Mouse (Mus musculus): ENCODE results near the gene Gm11549. TPM values are rescaled to one million over a fixed set of nuclear protein-coding genes. Genes with fewer than 3 reads are reported as not detected.

Gm11549 gene
- total RNA-seq, 2 experiments from 2014 or later: 34.3 to 41.5 TPM

DNA sequence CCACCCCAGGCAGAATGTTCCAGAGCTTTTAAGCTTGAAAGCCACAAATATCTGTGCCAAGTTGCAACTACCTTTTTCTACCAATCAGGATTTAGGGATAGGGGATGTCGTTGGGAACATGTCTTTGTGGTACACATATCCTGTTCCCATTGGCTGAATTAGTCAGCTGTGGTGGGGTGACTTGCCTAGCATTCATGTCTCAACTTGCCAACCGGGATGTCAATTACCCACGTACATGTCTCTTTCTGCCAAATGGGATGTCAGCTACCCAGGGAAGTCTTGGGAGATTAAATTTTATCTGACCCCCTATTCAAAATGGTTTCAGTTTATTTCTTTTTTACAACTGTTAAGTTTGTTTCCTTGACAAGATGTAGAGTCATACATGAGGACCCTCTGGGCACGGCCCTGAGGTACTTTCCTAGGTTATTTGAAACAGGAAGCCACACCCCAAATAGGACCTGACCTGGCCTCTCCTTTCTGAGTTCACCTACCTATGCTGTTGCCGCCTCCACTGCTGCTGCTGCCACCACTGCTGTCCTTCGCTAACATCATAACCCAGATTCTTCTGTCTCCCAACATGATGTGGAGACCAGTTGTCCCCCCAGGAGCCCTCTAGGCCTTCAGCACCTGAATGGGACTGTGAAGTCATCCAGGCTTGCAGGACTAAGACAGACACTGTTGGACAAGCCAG lies 32.6 kb downstream of the Gm11549 start:
- no peak for DNase-seq (ENCODE audit: low spot score in 2 of 2)
- intact Hi-C loops (cut with DNase I): no loop called here

- intact Hi-C loops (cut with DNase I): no loop called here
Measured at GRCm38 (mm10) chr3:36488367-36488766, 33.2 kb downstream of the Gm11549 start.

GRCm38 (mm10) chr3:36486881-36487280 lies 34.7 kb downstream of the Gm11549 start:
- intact Hi-C loops (cut with DNase I): no loop called here
- peak in 1 of 2 experiments; percentile 65 for DNase-seq (ENCODE audit: low spot score in 2 of 2)

More at GRCm38 (mm10) chr3:36488367-36488766, 33.2 kb downstream of the Gm11549 start:
- no peak for DNase-seq (ENCODE audit: low spot score in 2 of 2)

DNA sequence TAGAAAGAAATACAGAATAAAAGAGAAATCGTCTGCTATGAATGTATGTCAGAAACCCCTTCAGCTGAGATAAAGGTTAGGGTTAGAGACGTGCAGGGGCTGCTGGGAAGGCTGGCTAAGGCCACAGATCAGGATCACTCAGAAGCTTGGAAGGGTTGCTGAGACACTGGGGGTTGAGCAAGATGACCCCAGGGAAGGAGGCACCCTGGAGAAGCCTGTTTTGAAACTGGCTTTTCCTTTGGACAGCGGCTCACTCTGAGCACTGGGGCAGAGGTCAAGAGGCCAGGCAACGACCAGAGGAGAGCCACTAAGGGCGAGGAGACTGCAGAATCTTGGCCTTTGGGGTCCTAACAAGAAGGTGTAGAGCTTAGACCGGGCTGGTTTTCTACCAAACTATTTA lies 35.4 kb downstream of the Gm11549 start:
- DNase-seq (ENCODE audit: low spot score in 2 of 2): no peak
- intact Hi-C loops (cut with DNase I): no loop called here

GRCm38 (mm10) chr3:36484292-36484691 lies 37.3 kb downstream of the Gm11549 start:
- peak in 1 of 2 experiments; percentile 82 for DNase-seq (ENCODE audit: low spot score in 2 of 2)
- intact Hi-C loops (cut with DNase I): no loop called here

DNA sequence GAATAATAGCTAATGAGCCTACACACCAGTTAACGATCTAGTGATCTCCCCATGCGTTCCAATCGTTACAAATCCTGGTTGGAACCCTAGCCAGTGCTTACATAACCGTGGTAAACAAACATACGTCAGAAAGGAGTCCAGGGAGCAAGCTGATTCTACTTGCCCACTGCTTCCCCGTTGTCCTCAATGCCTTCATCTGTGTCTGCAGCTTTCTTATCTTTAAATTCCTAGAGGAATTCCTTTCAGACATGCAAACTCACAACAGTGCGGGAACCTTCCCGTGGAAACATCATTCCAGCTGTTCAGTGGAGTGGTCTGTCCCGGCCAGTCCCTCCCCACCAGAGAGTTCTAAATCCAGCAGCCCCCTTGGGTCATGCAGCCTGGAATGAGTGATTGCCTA lies 38.7 kb downstream of the Gm11549 start:
- intact Hi-C loops (cut with DNase I): no loop called here

DNA sequence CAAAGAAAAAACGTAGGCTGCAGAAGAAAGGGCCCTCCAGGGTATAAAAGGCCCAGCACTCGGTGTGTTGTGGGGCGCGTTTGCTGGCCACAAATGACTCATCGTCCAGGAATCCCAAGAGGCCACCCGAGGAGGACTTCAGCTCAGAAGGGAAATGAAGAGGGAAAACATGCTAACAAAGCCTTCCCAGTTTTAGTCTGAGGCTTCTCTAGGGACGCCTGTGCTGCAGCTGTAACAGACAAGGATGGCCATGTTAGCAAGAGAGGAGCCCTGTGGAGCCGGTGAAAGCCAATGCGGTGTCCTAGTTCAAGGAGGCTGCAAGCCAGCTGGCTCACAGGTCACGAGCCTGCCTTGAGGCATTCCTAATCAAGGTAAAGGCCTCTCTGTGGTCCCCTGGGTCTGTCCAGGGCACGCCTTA lies 39.8 kb downstream of the Gm11549 start:
- intact Hi-C loops (cut with DNase I): no loop called here
- peak in 1 of 2 experiments; percentile 62 for DNase-seq (ENCODE audit: low spot score in 2 of 2)

More for the DNA sequence above, 38.7 kb downstream of the Gm11549 start:
- DNase-seq (ENCODE audit: low spot score in 2 of 2): no peak

DNA sequence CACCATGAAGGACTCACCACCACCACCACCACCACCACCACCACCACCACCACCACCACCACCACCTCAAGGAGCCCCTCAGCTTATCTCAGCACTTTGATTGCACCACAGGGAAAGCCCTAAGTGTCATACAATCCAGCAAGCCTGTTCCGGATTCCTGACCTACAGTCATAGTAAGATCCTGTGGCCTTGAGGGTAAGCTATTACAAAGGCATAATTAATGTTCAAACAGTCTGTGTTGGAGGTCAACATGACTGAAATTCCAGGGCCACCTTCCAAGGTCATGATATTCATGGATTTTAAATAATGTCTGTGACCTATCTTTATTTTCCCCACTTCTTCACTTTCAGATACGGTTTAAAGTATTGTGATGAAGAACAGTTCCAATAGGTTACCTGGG lies 41.1 kb downstream of the Gm11549 start:
- intact Hi-C loops (cut with DNase I): no loop called here
- no peak for DNase-seq (ENCODE audit: low spot score in 2 of 2)

DNA sequence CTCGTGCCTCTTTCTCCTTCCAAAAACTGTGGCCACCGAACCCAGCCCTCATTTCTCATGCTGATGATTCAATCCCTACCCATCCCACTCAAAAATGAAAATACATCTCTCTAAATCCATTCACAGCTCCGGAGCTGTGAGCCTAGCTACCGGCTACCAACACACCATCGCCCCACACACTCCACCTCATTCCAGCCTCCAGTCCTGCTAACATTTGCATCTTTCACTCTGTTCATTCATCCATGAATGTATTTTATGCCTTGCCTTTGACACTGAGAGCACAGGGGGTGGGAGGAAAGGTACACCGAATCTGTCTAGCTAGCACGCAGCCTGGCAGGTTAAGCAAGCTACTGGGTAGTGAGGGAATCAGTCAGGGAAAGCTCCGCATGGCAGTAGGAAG lies 42.8 kb downstream of the Gm11549 start:
- intact Hi-C loops (cut with DNase I): no loop called here
- DNase-seq (ENCODE audit: low spot score in 2 of 2): peak; percentile 28 to 91

DNA sequence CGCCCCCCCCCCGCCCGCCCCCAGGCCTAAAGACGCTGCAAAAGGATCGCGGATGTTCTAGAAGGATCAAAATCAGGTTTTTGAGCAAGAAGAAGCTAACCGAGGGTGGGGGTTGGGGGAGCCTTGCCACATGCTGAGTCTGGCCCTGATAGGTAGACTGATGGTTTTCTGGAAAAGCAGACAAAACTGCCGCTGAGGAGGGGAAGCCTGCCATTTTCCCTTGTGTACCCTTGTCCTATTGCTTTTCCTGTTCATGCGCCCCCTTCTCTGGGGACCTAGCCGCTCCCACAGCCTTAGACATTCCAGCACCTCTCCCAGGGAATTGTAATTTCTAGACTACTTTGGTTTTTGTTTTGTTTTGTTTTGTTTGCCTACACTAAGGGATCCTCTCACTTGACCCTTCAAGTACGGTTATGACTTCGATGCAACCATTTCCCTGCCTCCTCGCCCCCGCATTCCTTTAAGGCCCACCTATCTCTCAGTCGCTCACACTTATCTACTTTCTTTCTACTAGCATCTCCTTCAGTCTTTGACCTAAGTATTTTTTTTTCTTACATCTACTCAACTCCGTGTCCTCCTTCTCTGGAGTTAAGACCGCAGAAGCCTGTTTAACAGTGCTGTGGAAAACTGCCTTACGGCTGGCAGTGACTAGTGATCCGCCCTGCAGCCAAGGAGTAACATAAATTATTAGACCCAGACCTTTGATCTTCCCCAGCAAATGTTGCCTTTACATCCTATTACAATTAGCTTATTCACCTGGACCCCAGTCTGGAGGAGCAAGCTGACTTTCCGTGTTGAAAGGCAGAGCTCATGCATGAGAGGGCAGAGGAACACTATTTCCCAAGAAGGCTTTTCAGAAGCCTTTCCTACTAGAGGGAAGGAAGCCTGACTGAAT lies 45.1 kb downstream of the Gm11549 start:
- intact Hi-C loops (cut with DNase I): no loop called here
- no peak for DNase-seq (ENCODE audit: low spot score in 2 of 2)

DNA sequence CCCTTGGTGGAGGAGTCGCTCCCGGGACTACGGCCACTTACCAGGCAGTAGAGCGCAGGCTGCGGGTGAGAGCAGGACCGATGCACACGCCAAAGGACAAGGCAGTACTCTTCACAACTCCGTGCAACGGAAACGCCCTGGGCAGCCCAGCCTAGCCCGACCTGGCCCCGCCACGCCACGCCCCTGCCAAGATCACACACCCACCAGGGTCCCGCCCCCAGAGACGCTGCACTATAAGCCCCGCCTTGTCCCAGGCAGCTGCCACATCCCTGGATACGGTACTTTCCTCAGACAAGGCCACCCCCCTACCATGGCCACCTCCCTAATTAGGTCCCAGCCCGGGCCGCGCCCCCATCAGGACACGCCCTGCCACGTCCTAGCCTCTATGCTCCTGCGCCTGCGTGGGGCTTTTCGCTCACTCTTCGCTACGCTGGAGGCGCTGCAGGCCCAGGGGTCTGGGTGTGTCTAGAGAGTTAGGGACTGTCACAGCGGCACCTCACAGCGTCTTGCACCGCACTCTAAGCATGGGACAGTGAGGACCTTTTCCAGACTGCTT lies 46.0 kb downstream of the Gm11549 start, which contains the start of the genes Anxa5 and 1810062G17Rik:
Gene Anxa5, minus strand, starts transcription at position 363 of the 556 bp plus-strand sequence.
Gene 1810062G17Rik, plus strand, starts transcription at position 406 of the 556 bp plus-strand sequence.
- intact Hi-C loops (cut with DNase I): no loop called here
- peak; percentile 83 to 92 for DNase-seq (ENCODE audit: low spot score in 2 of 2)

DNA sequence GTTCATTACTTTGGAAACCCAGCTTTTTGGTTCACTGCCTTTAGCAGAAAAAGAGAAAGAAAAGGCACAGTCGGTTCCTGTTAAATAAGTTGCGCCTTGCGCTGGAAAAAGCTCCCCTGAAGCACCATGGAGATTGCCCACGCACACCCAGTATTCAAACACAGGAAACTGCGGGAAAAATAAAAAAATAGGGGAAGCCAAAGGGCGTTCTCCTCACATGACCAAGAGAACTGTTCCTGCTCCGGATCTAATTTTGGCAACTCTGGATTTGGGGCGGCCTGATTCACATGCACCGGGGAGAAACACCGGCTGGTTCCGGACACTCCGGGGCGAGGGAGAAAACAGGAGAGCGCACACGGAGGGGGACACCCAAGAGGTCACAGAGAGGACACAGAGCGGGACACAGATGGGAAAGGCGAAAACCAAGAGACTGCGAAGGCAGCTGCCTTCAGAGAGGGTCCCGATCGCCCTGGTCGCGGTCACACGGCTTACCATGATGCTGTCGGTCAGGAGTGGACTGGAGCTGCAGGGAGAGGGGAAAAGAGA lies 46.6 kb downstream of the Gm11549 start:
- peak; percentile 59 to 83 for DNase-seq (ENCODE audit: low spot score in 2 of 2)
- intact Hi-C loops (cut with DNase I): no loop called here

DNA sequence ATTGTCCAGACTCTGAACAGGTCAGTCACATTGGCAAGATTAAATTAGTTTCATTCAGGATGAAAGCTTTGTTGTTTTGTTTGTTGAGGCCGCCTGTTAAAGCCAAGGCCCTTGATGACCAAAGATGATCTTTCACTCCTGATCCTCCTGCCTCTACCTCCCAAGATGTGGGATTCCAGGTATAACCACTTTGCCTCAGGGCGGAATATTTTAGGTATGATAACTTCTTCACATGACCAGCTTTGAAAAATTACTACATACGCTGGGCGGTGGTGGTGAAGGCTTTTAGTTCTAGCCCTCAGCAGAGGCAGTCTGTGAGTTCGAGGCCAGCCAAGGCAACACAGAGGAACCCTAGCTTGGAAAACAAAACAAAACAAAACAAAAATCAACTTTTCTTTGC lies 47.2 kb downstream of the Gm11549 start:
- intact Hi-C loops (cut with DNase I): no loop called here
- DNase-seq (ENCODE audit: low spot score in 2 of 2): no peak

- DNase-seq (ENCODE audit: low spot score in 2 of 2): no peak
- intact Hi-C loops (cut with DNase I): no loop called here
Measured at GRCm38 (mm10) chr3:36473222-36473621, 48.4 kb downstream of the Gm11549 start.

- DNase-seq (ENCODE audit: low spot score in 2 of 2): no peak
- intact Hi-C loops (cut with DNase I): no loop called here
Measured at GRCm38 (mm10) chr3:36471856-36472255, 49.8 kb downstream of the Gm11549 start.

GRCm38 (mm10) chr3:36468871-36469270 lies 52.7 kb downstream of the Gm11549 start:
- intact Hi-C loops (cut with DNase I): no loop called here
- no peak for DNase-seq (ENCODE audit: low spot score in 2 of 2)

DNA sequence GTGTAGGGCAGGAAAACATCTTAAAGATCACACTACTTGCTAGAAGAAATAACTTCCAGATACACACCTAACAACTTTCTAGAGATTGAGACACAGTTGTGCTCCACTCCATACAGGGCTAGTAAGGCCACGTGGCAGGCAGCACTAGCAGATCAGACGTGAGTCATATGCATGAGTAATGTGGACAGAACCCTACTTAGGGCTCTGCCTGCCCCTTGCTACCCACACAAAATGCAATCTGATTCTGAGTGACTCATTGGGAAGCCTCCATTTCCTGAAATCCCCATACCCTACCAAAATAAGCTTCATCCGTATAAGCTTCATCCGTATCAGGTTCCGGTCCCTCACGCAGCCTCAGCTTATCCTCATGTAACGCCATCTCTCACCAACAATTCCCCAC lies 54.0 kb downstream of the Gm11549 start:
- DNase-seq (ENCODE audit: low spot score in 2 of 2): peak in 1 of 2 experiments; percentile 77
- intact Hi-C loops (cut with DNase I): no loop called here

DNA sequence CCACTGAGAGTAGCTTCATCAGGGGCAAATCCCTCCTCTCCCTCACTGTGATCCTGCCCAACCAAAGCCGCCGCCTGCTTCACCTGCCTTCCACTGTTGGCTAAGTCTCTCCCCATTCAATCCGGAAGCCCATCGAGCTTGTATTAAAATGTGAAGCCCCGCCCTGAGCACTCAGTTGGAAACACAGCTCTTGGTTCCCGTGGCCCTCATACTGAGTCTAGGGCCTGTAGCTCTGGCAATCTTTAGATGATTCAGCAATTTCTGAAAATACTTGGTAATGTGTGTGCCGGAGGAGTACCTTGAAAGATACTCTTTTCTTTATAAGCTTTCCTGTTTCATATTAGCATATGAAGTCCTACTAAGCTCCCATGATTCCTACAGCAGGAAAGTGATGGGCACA lies 56.1 kb downstream of the Gm11549 start:
- DNase-seq (ENCODE audit: low spot score in 2 of 2): no peak
- intact Hi-C loops (cut with DNase I): no loop called here
